Mouse (Mus musculus) mesoderm, embryonic 11.5 days (tissue): Measurements from ENCODE around the gene Prep.
A peak's percentile ranks its signal among the peaks of the same experiment; 100 is the strongest.
"Not testable (repeated sequence)": the region's sequence is repeated elsewhere in the genome, so short reads cannot be mapped to it uniquely, and the experiment has no call there.

Experiments
- DNase-seq: peaks from one replicate; pipeline ENCODE4 v3.0.0-alpha.2; 2012; ENCODE audit warnings: low read depth, low spot score

Prep gene

DNA sequence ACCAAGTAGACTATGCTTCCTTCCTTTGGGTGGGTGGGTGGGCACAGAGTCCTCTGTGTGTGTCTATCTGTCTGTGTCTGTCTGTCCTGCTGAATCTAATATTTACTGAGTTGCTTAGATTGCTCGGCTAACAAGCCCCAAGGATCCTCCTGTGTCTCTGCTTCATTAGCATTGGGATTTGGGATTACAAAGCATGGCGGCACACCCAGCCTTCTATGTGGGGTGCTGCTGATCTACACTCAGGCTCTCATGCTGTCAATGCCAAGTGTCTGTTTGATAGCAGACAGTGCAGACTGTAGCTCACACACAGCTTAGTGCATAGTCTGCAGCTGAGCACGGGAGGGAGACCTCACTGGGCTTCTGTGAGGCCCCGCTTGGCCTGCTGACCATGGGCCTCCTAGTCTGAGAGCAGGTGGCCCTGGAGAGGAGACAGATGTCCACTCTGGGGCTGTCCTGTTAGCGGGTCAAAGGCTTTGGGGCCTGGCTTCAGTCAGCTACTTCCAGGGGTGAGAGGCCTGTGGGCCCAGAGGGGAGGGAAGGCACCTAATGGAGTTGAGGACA lies 8.6 kb downstream of the Prep start:
- no peak for DNase-seq

DNA sequence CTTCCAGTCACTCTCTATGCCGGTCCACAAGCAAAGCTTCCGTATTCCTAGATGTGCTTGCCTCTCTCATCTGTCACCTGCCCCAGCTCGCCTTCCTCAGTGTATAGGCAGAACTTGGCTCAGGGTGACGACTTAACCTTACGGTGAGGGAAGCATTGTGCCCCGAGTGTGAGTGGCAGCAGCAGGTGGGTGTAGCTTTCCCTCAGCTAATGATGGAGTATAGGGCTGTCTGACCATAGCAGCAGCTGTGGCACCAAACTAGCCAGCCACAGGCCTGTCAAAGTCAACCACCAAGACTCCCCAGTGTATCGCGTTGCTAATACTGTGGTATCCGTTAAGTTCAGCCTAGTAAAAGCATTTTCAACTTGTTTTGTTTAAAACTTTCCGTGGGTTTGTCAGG lies 9.6 kb downstream of the Prep start:
- DNase-seq: peak; percentile 48

DNA sequence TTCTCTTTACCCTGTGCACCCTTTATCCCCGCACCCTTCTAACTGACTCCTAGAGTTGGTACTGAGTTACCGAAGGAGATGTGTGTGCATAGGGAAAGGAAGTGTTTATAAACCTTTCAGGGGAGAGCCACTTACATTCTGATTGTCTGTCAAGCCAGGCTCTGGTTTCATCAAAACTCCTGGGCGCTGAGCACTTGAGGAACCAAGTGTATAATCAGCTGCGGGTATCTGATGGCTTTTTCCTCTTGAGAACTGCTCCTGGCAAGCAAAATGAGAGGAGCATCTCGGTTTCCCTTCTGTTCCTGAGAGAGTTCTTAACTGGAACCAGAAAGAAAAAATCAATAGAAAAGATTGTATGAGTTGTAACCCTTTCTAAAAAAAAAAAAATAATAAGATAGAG lies 10.3 kb downstream of the Prep start:
- DNase-seq: no peak

DNA sequence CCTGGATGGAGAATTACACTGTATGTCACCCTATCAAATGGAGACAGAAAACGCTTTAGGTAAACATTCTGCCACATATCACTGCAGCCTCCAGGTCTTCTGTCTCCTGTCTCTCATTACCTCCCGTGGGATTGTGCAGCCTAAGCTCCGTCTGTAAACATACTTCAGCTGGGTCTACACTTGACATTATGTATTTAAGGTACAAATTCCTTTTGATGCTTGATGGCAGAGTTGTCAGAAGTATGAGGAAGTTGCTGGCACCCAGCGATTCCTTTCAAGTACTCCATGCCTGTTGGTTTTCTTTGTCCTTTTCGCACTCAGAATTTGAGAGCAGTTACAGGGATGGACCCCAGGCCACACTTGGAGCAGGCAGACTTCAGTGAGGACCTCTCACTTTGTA lies 12.8 kb downstream of the Prep start:
- no peak for DNase-seq

DNA sequence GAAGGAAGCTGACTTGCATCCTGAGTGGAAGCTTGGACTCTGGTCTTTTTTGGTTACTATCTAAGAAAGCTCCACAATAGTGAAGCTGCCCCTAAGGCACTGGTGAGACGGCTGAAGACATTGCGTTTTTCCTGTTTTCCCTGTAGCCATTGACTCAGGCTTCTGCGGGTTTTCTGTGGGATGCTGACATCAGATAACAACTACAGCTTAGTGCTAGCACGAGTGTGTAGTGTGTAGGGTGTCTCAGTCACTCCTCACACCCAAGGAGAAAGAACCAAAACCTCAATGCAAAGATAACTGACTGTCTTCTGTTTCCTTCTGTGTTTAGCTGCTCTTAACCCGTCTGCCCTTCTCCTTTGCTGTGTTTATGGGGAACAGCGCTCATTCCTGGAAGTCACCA lies 13.5 kb downstream of the Prep start:
- no peak for DNase-seq

DNA sequence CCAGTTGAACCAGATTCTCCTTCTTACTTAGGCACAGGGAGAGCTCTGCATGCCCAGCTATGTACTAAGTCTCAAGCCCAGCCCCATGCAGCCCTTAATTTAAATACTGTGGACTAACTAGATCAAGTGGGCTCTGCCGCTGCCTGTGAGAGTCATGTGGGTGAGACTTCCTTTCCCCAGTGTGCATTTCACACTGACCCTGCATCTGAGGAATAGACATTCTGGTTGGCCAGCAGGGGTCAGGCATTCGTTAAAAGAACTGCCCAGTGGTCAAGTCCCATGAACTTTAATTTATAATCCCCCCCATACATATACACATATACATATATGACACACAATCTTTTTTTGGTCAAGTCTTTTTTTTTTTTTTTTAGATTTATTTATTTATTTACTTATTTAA lies 15.7 kb downstream of the Prep start:
- DNase-seq: no peak

DNA sequence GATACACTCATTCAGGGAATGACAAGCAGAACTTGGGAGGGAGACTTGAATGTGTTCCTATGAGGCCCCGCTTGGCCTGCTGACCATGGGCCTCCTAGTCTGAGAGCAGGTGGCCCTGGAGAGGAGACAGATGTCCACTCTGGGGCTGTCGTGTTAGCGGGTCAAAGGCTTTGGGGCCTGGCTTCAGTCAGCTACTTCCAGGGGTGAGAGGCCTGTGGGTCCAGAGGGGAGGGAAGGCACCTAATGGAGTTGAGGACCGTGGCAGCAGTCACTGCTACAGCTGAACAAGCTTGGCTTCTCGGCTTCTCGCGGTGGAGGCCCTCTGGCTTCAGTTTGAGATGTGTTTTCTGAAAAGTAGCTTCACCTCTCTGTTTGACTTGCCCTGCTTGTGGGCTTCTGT lies 17.0 kb downstream of the Prep start:
- DNase-seq: not testable (repeated sequence)

DNA sequence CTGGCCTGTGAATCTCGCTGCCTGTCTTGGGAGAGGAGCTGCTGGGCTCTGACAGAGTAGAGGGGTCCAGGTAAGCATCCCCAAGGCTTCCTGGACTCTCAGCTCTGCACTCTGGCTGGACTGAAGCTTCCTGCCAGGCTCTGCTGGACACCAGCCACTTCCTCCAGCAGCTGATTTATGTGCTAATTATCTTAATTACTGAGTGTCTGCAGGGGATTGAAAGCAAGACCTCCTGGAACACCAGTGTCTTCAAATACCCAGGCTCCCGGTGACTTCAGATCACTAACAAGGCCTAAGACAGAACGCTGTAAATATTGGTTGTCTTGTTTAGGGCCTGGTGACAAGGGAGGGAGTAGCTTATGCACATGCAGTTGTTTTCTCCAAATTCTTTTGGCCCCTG lies 17.5 kb downstream of the Prep start:
- DNase-seq: no peak

DNA sequence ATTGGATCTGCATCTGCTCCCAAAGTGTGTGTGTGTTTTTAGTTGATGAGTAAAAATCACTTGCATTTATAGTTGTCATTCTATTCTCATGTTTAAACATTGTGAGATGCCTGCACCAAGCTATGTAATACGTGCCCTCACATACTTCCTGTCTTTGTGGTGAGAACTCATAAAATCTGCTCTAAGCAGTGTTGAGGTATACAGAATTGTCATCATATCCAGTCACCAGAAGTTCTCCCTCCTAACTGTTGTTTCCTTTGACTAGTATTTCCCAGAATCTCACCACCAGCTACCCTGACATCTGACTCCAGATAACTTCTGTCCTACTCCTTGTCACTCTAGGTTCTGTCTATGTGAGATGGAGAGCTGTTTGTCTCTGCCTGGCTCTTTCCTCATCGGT lies 18.3 kb downstream of the Prep start:
- no peak for DNase-seq

DNA sequence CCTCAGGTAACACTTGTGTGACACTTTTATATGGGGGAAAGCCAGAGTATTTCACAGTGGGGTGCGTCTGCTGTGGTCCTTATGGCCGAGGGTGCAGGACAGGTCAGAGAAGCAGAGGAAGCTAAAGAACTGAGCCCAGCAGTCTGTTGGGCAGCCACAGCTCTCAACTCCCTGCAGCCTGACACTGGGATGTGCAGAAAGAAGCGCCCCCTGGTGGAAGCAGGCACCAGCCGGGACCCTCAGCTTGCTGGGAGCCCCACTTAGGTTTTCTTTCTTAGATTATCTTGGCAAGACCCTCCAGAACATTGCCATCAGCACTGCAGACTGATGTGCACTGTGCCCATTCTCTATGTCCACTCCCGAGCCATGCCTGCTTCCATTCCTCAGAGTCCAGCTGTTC lies 19.6 kb downstream of the Prep start:
- peak; percentile 35 for DNase-seq

DNA sequence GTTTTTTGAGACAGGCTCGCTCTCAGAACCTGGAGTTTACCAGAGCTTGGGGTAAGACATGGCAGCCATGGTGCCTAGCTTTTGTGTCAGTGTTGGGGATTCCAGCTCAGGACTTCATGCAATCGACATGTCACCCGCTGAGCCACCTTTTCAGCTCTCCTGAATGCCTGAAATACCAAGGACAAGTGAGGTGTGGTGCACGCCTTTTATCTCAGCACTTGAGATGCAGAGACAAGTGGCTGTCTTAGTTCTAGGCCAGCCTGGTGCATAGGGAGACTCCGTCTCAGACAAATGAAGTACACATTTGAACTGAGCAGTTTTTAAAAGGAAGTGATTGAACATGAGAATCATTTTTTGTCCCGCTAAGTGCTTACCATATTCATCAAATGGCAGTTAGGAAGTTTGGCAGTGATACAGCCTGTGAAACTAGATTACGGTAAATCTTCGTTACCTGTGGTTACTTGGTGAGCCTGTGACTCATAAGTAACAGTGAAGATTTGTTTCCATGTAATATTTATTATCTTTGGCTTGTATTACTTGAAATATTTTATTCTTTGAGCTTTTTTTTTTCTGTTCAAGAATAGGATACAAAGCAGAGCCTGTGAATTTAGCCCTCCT lies 24.6 kb downstream of the Prep start:
- DNase-seq: no peak

DNA sequence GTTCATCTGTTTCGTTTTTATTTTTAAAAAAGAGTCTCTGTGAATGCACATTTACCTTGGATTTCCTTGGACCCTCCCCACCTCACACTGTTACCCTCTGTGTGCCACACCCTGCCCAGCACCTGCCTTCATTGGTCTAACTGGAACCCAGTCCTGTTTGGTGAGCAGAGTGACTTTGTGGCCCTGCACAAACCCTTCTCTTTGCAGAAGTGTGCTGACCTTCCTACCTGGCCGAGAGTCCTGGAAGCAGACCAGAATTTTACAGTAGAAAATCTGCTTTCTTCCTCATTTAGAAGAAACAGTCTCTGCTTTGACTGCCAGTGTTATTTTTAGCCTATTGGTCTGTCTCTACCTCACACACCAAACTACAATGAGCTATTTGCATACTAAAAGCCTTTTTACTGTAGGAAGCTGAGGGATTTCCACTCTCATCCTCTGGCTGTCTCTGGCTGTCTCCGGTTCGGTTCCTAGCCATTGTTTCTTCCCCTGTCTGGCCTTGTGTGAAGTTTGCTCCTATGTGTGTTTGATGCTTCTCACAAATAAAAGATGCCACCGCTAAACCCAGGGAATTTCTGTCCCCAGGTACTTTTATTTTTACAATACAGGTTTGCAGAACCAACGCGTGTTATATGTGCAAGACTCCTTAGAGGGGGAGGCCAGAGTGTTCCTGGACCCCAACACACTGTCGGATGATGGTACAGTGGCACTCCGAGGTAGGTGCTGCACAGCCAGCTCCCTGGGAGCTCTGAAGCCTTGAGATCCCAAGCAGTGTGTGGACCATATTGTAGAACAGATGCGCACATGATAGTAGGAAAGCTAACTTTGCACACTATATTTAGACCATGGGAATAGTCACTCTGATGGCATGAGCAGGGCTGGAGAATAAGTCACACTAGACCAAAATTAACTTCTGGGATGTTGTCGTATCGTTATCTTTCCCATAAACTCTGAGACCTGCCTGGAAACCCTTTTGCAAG lies 25.4 kb downstream of the Prep start:
- no peak for DNase-seq

DNA sequence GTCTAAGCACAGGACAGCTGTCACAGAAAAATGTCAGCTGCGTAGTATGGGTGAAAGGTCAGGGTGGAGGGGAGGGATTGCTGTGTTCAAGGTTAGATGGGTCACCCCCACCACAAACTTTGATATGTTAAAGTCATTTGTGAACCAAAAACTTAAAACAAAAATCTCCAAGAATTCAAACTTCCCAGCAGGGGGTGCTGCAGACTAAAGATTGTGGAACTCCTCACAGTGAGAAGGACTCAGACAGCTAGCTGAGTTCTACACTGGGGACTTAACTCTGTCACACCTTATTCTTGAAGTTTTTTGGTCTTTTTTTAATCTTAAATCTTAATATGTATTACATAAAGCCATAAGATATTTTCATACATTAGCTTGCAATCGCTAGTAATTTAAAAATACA lies 31.7 kb downstream of the Prep start:
- DNase-seq: no peak

DNA sequence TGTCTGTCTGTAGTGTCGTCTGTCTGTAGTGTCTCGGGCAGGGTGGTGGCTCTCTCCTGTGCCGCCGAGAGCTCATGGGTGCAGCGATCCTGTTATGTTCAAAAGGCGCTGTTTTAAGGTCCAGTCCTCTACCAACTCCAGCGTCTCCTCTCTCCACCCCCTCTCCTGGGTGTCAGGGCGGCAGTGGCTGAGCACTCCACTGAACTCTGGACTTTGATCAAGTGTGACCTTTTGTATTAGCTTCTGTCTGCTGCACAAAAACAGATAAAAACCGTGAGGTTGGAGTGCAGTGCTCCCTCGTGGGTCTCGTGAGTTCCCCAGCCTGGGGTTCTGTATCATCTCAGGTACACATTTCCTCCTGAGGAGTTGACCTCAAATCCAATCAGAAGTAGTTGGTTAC lies 33.5 kb downstream of the Prep start:
- DNase-seq: no peak

DNA sequence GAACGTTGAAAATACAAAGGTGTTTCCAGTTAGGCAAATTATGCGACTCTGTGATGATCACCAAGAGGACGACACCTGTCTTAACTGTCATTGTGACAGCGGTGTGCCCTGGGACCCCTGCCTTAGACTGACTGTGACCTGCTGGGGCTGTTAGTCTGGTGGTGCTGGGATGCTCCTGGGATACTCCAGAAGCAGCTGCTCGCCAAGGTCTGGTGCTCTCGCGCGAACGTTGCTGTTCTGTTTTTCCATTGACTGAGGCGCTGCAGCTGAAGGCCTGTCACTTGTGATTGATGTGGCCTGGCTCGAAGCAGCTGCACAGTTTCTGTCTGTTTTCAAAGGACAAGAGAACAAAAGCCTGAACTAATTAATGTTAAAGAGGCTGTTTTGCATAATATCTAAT lies 36.2 kb downstream of the Prep start:
- DNase-seq: peak; percentile 84

DNA sequence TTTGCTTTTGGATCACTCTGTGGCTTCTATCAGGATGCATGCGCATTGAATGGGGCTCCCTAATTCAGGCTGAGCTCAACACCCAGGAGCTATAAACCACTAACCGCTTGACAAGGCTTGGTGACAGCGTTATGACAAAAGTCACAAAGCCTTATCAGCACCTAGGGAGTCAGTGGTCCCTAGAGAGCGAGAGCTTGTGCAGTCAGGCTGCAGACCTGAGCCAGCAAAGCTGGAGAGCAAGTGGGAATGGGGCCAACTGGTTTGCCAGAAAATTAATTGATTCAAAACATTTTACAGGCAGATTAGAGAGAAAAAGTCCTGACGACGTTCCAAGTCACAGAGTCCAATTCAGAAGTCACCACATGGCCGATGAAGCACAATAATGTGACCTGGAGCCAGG lies 37.1 kb downstream of the Prep start:
- DNase-seq: peak; percentile 37

DNA sequence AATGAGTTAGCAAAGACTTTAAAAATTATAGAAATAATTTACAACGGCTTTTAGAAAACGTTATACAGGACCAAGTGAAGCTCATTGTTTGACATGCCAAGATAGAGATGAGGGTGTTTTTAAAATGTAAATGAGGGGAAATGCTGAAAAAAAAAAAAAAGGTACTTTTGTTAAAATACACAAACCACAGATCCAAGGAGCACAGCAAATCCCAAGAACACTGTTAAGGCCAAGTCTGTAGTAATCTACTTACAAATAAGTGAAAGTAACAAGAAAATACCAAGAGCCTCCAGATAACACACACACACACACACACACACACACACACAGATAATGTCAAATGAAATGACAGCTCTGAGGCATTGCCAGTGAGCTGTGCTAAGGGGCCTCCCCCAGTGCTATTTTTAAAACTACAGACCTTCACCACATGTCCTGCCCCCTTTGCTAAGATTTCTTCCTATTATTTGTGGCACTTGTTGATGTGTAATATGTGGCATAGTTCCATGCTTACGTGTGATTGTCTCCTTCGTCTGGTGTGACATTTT lies 37.6 kb downstream of the Prep start:
- DNase-seq: no peak

DNA sequence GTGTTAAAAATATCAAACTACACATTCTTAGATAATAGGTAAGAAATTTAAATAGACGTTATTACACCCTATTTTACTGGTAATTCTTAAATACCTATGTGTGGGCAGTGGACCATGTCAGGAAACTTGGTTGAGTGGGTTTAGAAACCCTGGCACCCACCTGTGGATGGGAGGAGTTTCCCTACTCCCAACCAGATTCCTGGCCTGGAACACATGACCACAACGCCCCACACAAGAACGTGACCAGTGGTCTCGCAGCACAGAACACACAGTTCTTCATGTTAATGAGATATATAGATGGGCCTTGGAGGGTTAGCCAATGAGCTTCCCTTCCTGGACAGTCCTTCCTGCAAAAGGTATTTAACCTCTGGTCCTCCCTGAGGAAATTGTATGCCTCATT lies 39.5 kb downstream of the Prep start:
- DNase-seq: no peak

DNA sequence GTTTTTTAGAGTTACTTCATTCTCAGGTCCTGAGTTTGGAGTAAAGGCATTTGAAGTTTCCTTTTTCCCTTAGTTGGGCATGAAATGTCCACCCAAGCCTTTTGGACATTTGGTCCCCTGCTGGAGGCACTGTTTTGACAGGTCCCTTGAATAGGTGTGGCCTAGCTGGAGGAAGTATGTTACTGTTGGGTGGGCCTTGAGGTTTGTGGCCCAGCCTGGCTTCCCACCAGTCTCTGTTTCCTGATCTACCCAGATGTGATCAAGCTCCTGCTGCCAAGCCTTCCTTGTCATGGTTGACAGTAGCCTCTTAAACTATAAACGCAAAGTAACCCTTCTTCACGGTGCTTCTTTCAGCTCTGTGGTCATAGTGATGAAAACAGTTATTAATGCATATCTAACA lies 40.3 kb downstream of the Prep start:
- no peak for DNase-seq

DNA sequence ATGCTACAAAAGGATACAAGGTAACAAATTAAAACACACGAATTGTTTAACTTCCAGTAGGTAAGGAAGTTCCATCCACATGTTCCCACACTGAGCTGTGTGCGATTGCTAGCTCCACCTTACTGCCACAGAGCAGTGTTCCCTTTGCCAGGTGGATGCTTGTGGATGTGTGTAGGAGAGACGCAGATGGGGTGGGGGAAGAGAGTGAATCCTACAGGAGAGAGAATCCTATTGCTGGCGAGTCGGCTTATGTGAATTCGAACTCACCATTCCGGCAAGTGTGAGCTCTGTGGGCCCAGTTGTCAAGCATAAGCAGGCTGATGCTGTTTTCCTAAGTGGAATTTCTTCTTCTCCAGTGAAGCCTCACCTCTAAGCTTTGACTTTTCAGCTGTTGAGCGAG lies 42.0 kb downstream of the Prep start:
- no peak for DNase-seq

DNA sequence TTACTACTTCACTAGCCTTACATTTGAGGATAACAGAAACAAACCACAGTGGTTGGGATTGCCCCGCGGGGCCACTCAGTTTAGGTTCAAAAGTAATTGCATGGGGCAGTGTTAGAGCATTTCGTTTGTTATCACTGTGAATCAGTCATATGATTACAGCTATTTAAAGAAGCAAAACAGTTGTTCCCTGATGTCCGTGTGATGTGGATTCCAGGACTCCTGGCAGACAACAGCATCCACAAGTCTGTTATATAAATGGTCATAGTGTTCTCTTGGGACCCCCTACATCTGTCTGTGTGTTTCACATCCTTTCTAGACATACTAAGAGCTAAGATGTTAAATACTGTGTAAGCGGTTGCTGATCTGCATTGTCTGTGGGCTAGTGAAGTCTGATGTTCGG lies 43.0 kb downstream of the Prep start:
- no peak for DNase-seq

DNA sequence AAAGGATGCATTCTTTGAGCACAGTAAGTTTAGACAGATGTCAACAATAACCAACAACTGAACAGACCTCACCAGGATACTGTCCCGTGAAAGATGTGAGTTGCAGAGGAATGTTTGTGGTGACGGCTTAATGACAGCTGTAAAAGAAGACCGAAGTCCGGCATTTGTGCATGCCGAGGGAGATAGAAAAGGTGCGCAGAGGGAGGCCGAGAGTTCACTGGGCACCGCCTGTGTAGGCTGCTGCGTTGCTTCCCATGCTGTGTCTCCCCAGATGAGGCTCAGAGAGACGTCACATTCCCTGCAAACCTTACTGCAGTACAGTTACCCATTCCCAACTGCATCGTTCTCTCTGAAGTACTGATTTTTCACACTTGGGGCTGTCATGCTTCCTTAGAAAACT lies 45.9 kb downstream of the Prep start:
- DNase-seq: no peak

DNA sequence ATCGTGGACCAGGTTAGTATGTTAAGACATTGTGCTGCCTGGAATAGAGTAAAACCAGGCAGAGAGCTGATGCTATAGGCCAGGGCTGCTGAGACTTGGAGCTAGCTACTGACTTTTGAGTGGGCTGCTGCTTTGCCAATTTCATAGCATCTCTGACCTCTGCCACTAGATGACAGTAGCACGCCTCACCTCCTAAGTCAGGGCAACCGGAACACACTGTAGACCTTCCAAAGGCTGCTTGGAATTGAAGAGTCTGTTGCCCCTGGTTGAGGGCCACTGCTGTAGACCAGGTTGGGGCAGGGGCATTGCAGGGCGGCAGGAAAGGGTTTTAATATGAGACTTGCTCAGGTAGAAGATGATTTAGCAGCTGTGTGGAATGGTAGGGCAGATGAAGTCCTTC lies 47.5 kb downstream of the Prep start:
- no peak for DNase-seq
